Mouse (Mus musculus): ENCODE results near the gene Hoxa3.

Gene Hoxa3

DNA sequence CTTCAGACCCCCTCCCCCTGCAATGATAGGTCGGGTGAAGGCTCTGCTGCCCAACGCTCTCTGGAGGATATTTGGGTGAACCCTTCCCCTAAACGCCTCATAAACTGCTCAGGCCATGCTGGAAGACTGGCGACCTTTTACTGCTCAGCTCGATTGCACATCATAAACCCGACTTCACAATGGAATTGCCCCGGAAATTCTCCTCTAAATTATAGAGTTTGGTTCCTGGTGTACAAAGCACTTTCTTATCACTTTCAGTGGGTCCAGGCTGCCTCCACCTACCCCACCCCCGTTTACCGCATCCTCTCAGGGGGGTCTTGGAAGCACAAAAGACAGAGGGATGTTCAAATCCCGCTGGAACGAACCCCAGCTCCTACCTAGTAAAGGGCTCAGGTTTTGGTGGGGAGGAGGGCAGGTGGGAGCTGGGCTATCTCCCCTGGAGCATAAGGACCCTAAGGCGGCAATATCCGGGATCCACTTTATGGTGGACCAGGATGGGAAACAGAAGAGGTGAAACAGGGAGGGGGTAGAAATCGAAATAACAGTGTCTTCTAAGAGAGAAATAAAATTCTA, 5.6 kb upstream of the Hoxa3 start:
- DNase-seq = peak; percentile 2

- peak; percentile 3 for DNase-seq
These were observed 4.9 kb upstream of the Hoxa3 start for GRCm38 (mm10) chr6:52217895-52218642.

- peak; percentile 64 for DNase-seq
These were observed 4.3 kb upstream of the Hoxa3 start for GRCm38 (mm10) chr6:52217459-52217768.

DNA sequence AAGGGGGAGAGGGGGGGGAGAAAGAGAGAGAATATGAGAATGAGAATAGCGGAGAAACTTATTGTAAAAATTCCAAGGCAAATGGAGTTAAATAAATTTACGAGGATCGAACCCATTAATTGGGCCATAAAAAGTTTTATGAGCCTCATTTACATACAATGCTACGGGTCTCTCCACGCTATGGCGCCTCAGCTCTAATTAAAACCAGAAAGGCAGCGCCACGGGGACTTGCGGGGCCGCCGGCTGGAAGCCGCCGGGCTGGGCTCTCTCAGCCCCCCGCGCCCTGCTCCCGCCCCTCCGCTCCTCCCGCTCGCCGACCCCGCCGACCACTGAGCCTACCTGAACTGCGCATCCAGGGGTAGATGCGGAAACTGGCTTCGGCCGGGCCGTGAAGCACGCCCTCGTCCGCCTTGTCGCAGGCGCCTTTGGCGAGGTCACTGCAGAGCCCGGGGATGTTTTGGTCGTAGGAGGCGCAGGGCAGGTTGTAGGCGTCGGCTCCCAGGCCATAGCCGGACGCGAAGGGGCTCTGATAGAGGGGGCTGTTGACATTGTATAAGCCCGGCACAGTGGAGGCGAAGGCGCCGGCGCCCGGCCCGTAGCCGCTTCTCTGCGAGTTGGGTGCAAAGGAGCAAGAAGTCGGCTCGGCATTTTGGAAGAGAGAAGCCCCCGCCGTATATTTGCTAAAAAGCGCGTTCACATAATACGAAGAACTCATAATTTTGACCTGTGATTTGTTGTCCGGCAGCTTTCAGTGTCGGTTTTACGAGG, 3.7 kb upstream of the Hoxa3 start:
- DNase-seq = peak; percentile 3

GRCm38 (mm10) chr6:52215771-52216535, 2.8 kb upstream of the Hoxa3 start:
- peak; percentile 2 for DNase-seq

DNA sequence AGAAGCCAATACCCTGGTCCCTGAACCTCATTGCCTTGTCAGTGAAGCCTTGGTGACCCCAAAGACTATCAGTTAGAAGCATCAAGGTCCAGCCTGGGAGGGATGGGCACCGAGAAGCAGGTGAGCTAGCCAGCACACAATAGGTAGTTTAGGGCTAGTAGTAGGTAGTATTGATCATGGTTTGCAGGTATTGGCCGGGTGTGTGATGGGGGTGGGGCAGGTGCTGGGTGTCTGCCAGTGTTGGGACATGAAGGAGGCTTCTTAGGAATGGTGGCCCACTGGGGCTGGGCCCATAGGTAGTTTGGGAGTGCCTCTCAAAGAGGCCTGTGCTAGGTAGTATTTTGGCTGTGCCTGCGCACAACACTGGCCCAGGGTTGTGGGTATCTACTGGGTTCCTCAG, 1.9 kb upstream of the Hoxa3 start:
- DNase-seq = peak; percentile 1

DNA sequence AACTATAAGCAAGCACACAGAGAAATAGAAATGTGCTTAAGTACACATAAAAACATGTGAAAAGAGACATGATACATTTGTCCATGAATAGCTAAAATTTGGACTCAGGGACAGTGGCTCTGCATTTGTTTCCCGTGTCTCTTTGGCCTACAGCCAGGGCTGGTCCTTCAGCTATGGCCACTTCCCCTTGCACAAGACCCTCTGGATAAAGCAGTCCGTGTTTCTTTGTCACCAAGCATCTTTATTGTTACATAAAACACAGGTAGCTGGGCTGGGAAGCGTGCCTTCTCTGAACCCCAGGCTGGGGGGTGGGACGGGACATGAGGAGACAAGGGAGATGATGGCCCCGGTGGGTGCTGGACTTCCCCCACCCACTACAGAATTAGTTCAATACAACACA, 1.1 kb upstream of the Hoxa3 start:
- DNase-seq = peak; percentile 1

DNA sequence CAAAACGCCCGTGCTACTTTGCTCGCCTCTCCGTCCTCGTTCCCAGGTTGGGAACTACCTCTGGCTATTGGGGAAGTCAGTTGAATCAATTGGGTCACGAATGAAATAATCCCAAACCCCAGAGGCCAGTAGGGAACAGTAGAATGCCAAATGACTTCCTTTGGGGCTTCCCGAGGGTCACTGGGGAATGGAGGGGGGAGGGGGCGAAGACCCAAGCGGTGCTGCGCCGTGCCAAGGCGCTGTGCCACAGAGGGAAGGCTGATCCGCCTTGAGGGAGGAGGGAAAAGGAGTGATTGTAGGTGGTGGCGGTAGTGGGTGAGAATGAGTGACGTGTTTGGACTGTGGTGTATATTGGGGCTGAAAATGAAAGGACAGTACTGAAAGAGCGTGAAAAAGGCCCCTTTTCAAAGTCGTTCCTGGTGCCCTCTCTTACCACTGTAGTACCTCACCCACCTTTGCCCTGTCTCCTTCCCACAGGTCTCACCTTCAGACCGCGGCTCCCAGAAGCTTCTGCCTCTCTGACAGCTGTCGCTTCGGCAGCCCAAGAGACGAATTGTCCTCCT, 499 bp downstream of the Hoxa3 start:
- no peak for DNase-seq

DNA sequence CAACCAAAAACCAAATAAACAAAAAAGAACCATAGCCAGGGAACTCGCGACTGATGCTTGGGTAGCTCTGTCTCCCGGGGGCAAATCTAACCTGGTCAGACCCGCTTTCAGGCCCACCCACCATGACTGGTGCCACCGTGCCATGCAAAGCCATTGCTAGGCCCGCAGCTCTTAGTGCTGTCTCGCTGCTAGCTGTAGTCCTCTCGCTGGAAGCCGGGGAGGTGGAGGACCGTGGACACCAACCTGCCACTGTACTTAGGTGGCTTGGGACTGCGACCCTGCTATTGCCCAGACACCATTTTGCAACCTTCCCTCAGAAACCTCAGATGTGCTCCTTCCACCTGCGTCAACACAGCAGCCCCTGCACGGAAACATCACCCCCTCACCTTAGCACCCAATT, 1.2 kb downstream of the Hoxa3 start:
- DNase-seq = no peak

GRCm38 (mm10) chr6:52211170-52211935, 1.8 kb downstream of the Hoxa3 start:
- peak; percentile 65 for DNase-seq

GRCm38 (mm10) chr6:52209685-52210046, 3.5 kb downstream of the Hoxa3 start:
- DNase-seq = no peak

DNA sequence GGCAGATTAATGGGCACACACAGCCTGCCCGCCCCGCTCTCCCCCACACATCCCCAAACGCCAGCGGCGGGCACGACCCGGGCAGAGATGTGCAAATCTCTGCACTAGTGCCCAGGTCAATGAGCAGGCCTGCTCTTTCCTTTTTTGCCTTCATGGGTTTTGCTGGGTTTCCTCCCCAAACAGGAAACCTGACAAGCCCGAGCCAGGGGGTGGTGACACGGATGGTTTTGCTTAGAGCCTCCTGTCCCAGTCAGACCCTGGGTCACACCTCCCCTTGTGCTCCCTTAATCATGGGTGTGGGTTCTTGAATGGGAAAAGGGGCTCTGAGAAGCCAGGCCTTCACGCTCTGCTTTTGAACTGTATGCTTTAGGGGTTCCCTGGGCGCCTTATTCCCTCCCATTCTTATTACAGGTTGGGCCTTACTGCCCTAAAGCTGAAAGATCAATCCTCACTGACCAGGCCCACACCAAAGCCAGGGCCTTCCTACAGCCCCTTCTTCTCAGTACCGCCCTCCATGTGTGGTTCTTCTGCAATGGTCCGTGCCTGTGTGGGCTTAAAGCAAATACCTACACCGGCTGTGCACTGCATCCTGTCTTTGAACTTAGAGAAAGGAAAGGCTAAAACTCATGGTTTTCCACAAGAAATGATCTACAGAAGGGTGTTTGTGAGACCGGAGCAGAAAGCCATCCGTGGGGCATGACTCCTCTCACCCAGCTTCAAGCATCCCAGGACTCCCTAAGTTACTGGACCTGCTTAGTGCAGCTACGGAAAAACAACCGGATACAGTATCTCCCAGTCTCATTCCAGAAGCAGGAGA, 4.1 kb downstream of the Hoxa3 start:
- no peak for DNase-seq

DNA sequence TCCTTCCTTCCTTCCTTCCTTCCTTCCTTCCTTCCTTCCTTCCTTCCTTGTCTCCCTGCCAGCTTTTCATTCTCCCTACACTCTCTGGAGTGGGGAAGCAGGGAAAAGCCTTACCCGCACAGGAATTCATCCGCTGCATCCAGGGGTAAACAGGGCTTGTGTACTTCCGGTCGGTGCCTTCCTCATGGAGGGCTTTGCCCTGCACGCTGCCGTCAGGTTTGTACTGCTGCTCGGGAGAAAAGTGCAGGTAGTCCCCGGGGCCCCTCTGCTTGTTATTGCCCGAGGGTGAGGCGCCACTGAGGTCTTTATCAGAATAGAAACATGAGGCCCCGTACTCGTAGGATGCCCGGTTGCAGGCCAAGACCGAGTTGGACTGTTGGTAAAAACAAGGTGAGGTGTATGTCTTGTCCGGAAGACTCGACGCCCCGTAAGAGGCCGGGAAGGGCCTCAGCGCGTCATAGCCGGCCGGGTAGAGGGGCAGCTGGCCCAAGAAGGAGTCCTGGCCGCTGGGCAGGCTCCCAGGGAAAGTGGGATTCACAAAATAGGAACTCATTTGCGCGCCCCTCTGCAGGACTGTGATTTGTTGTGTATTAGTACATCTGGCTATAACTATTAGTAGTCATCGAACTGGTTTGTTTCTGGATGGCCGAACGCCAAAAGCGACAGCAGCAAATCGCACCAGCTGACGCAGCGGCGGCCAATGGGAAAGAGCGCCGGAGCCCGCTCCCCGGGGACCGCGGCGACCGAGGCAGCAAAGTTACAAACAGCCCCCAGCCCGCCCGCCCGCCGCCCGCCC, 4.9 kb downstream of the Hoxa3 start, which contains the start of gene Hoxa6:
Gene Hoxa6 (minus strand): TSS at position 651 of the 796 bp plus-strand sequence.
- no peak for DNase-seq

DNA sequence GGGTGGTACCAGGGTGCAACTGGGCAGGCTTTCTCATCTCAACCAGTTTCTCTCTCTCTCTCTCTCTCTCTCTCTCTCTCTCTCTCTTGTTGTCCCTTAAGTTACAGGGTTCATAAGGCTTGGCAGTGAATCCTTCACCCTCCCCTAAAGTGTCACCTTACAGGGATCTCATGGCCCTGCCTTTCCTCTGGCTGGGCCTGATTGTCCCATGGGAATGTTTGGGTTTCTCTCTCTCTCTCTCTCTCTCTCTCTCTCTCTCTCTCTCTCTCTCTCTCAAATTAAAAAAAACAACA, 5.5 kb downstream of the Hoxa3 start:
- DNase-seq = no peak

DNA sequence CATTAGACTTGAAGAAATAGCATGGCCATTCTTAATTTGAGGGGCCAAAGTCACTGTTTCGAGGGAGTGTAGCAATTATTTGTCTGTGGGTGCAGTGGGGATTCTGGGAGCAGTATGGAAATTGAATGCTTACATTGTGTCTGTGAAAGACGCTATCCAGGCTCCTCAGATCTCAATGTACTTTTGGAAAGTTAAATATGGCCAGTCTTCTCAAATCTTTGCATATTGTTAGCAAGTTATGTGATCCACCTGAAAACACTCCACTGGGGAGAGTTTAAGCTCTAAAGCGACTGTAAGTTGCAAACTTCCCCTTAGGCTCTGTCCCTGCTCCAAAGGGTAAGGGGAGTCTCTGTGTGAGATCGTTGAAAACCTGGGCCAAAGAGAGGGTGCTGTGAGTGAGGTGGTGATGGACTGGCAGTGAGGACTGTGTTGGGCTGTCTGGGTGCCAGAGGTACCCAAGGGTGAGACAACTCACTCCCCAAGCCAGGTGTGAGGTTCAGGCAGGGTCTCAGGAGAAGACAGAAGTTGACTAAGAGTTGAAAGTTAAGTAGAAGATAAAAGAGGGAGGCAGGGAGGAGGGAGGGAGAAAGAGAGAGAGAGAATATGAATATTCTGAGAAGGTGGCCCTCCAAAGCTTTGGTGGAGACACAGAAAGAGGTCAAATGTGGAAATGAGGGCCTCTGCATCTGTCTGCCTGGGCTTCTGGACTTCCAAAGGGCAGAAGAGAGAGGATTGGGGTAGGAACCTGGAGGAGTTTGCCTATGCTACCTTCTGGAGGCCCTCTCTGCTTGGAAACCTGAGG, 6.1 kb downstream of the Hoxa3 start:
- no peak for DNase-seq

DNA sequence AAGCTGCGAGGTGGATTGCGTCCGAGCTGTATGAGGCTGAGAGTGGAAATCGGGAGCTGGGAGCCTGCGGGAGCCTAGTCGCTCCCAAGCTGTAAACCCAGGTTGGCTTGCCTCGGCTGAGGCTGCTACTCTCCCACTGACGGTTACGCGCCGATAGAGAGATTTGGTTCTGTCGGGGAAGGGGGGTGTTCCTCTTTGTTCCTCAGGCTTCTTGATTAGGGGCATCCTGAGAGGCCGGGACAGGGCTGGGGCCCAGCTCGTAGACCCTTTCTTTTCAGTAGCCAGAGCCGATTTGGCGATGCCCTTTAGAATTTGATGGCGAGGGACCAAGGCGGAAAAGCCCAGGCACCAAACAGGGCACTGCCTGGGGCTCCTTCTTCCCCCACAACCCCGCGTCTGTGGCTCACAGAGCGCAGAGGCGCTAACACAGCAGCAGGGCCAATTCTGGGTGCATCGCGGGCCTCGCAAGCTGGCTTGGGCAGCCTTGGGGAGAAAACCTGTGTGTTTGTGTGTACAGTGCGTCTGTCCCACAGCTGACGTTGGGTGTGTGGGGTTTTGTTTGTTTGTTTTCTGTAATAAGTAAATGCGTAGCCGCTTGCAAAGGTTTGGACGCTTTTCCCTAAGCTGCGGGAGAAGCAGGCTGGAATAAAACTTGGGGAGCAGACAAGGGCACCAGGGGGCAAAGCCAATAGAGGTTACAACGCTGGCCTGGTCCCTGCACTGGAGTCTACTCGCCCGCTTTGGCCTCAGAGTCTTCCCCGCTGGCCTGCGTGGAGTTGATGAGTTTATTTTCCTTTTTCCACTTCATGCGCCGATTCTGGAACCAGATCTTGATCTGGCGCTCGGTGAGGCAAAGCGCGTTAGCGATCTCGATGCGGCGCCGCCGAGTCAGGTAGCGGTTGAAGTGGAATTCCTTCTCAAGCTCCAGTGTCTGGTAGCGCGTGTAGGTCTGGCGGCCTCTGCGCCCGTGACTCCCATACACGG, 7.2 kb downstream of the Hoxa3 start:
- DNase-seq = no peak

DNA sequence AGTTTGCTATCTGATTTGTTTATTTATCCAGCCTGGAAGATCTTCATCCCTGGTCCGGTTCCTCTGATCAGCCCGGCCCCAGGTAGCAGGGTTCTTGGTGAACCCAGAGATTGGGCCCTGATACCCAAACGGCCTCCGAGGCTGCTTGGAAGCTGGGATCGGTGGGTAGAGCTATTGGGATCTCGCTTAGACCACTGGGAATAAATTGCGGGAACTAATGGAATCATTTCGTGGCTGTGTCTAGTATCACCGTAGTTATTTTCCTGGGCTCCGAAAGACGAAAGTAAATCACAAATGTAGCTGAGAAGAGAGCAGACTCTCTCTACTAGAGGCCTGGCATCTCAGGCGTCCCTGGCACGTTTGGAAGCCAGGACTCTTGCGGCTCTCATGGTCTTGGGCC, 7.9 kb downstream of the Hoxa3 start:
- DNase-seq = no peak

GRCm38 (mm10) chr6:52204050-52204752, 8.9 kb downstream of the Hoxa3 start, which contains the start of gene Hoxa5:
Gene Hoxa5, minus strand, starts transcription at chr6:52204587.
- peak; percentile 67 for DNase-seq
